In genomic region chr16:93766956-93767355, GRCm38 (mm10) we compare ENCODE assay signal across 7 mouse cellular contexts. TPM values are rescaled to one million over a fixed set of nuclear protein-coding genes. Genes with fewer than 3 reads are reported as not detected.
A peak's percentile ranks its signal among the peaks of the same experiment; 100 is the strongest.
DNase-seq lines count a peak whose midpoint lies in the region; ATAC-seq lines count a peak whose summit lies in the region.

No protein-coding gene starts in this region.

- DNase-seq in midbrain, embryonic 11.5 days (ENCODE audit: low spot score, missing footprints), result no peak
- DNase-seq in NIH3T3 (ENCODE audit: low read depth), result peak; percentile 55
- DNase-seq in cerebellum, adult 8-10 months, result peak; percentile 75
- DNase-seq in hindbrain, embryonic 14.5 days (ENCODE audit: low spot score), result peak; percentile 52
- DNase-seq in liver, embryonic 13.5 days, result peak; percentile 33
- DNase-seq in right cerebral cortex, postnatal 14 days, result peak; percentile 43

- no peaks in the 10 kb centered on the region for H3K9me3 ChIP-seq in midbrain, embryonic 13.5 days
- H3K9me3 ChIP-seq in midbrain, embryonic 11.5 days (ENCODE audit: control insufficient read depth, low read length), result no peaks in the 10 kb centered on the region
- H3K9me3 ChIP-seq in hindbrain, embryonic 14.5 days (ENCODE audit: control insufficient read depth, low read length), result no peaks in the 10 kb centered on the region
- no peaks in the 10 kb centered on the region for H3K9me3 ChIP-seq in liver, embryonic 13.5 days (replicated peaks)

- peak; percentile 58; the same call in 1 of the 2 replicates for ATAC-seq in midbrain, embryonic 13.5 days
- ATAC-seq in midbrain, embryonic 11.5 days (ENCODE audit: low FRiP score), result no peak
- no peak for ATAC-seq in hindbrain, embryonic 14.5 days (ENCODE audit: low FRiP score)
- peak; percentile 50; the same call in 1 of the 2 replicates for ATAC-seq in liver, embryonic 13.5 days (ENCODE audit: low read depth)

- H3K36me3 ChIP-seq in midbrain, embryonic 13.5 days, result peaks cover 87% of the 10 kb centered on the region
- no peaks in the 10 kb centered on the region for H3K36me3 ChIP-seq in midbrain, embryonic 11.5 days (ENCODE audit: control insufficient read depth, insufficient read depth, low read length)
- H3K36me3 ChIP-seq in hindbrain, embryonic 14.5 days (replicated peaks; ENCODE audit: control insufficient read depth, insufficient read depth), result peaks cover 95% of the 10 kb centered on the region
- peaks cover 64% of the 10 kb centered on the region for H3K36me3 ChIP-seq in liver, embryonic 13.5 days

- H3K27me3 ChIP-seq in midbrain, embryonic 13.5 days, result no peaks in the 10 kb centered on the region
- H3K27me3 ChIP-seq in midbrain, embryonic 11.5 days (ENCODE audit: control insufficient read depth, insufficient read depth, low read length), result no peaks in the 10 kb centered on the region
- H3K27me3 ChIP-seq in hindbrain, embryonic 14.5 days (ENCODE audit: control insufficient read depth, insufficient read depth, low read length), result no peaks in the 10 kb centered on the region
- H3K27me3 ChIP-seq in liver, embryonic 13.5 days, result no peaks in the 10 kb centered on the region

- no peaks in the 10 kb centered on the region for H3K4me1 ChIP-seq in midbrain, embryonic 13.5 days (replicated peaks)
- H3K4me1 ChIP-seq in midbrain, embryonic 11.5 days (ENCODE audit: control insufficient read depth, insufficient read depth, low read length), result no peaks in the 10 kb centered on the region
- H3K4me1 ChIP-seq in hindbrain, embryonic 14.5 days (replicated peaks; ENCODE audit: control insufficient read depth, insufficient read depth, low read length), result no peaks in the 10 kb centered on the region
- peaks cover 12% of the 10 kb centered on the region for H3K4me1 ChIP-seq in liver, embryonic 13.5 days (replicated peaks)

- H3K27ac ChIP-seq in midbrain, embryonic 13.5 days, result no peak overlapping the region
- H3K27ac ChIP-seq in midbrain, embryonic 11.5 days (ENCODE audit: low read depth, low read length), result no peak overlapping the region
- H3K27ac ChIP-seq in hindbrain, embryonic 14.5 days, result no peak overlapping the region
- H3K27ac ChIP-seq in liver, embryonic 13.5 days, result no peak overlapping the region

- 53% methylated on average over 4 of the region's 4 CpGs for WGBS in midbrain, embryonic 13.5 days
- WGBS in midbrain, embryonic 11.5 days, result 56% methylated on average over 4 of the region's 4 CpGs
- WGBS in hindbrain, embryonic 14.5 days, result 64% methylated on average over 4 of the region's 4 CpGs
- 36% methylated on average over 4 of the region's 4 CpGs for WGBS in liver, embryonic 13.5 days (ENCODE audit: insufficient replicate concordance)

- no peak overlapping the region for H3K4me2 ChIP-seq in midbrain, embryonic 13.5 days (replicated peaks)
- H3K4me2 ChIP-seq in midbrain, embryonic 11.5 days, result no peak overlapping the region
- H3K4me2 ChIP-seq in hindbrain, embryonic 14.5 days (replicated peaks), result no peak overlapping the region
- no peak overlapping the region for H3K4me2 ChIP-seq in liver, embryonic 13.5 days

- no peak overlapping the region for H3K9ac ChIP-seq in midbrain, embryonic 13.5 days (replicated peaks)
- H3K9ac ChIP-seq in midbrain, embryonic 11.5 days (ENCODE audit: low read length), result no peak overlapping the region
- no peak overlapping the region for H3K9ac ChIP-seq in hindbrain, embryonic 14.5 days
- H3K9ac ChIP-seq in liver, embryonic 13.5 days, result no peak overlapping the region

- no peak overlapping the region for H3K4me3 ChIP-seq in midbrain, embryonic 13.5 days (replicated peaks)
- no peak overlapping the region for H3K4me3 ChIP-seq in midbrain, embryonic 11.5 days (ENCODE audit: low read depth, low read length)
- H3K4me3 ChIP-seq in hindbrain, embryonic 14.5 days (replicated peaks; ENCODE audit: low read length), result no peak overlapping the region
- no peak overlapping the region for H3K4me3 ChIP-seq in liver, embryonic 13.5 days (replicated peaks)

RNA-seq across cellular contexts. Expression of gene Dop1b, which starts 55.3 kb away (rescaled TPM):
- 29.6 and 32.4 TPM in 2 replicates for polyA plus RNA-seq in midbrain, embryonic 13.5 days (2015; fragmentation: Nextera tagmentation; extraction: Ambion mirVana)
- 11.7 and 12.7 TPM in 2 replicates for polyA plus RNA-seq in midbrain, embryonic 11.5 days (2014; fragmentation: Nextera tagmentation; extraction: Ambion mirVana)
- polyA plus RNA-seq in hindbrain, embryonic 14.5 days (2014; fragmentation: Nextera tagmentation; extraction: Ambion mirVana), result 41.8 and 43.2 TPM in 2 replicates
- 8.7 and 10.3 TPM in 2 replicates for polyA plus RNA-seq in liver, embryonic 13.5 days (2015; fragmentation: Nextera tagmentation; extraction: Ambion mirVana)

Comparison
In these comparisons a context has a peak if more than half of its experiments do, and no peak if none do; other contexts are left out.
1. ATAC-seq: peak in midbrain, embryonic 13.5 days (single experiment) and liver, embryonic 13.5 days (single experiment); none in midbrain, embryonic 11.5 days (single experiment) and hindbrain, embryonic 14.5 days (single experiment).